Mouse (Mus musculus): ENCODE measurements around the gene Rpp30. TPM values are rescaled to one million over a fixed set of nuclear protein-coding genes. Genes with fewer than 3 reads are reported as not detected.

Gene Rpp30
- polyA plus RNA-seq, 1 experiment from 2014 or later, result 68.0 TPM

DNA sequence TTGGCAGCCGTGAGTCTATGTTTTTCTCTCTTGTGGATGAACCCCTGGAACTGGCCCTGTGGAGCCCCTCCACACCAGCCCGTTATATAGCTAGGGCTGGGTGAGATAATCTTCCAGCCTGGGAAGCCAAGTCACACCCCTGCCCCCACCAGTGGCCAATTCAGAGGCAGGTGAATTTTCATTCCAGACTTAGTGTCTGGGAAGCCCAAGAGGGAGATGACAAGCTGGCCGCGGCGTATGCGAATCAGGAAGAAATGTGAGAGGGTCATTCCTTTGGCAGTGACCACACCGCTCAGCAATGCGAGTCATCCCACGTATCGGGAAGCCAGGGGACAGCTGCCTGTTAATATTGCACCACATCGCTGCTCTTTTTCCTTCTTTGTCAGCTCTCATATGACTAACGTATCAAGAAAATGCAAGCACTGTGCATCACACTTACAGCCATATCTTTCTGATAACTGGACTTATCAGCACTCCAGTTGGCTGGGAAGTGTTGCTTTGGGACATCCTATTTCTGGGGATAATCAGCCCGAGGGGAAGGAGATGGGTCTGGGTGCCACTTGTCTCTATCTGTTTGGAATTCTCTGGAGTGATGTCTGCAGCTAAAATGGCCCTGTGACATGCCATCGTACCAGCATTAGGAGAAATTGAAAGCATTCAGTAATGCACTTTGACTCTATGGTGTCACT, 36.4 kb downstream of the Rpp30 start, which contains the start of gene Ankrd1:
Gene Ankrd1 (minus strand): TSS at position 317 of the 689 bp plus-strand sequence.
- Histone ChIP-seq H3K4me3 (replicated peaks; ENCODE audit: low read length) (no peak within 1 kb of the TSS), H3K36me3 (replicated peaks; ENCODE audit: control insufficient read depth, insufficient read depth) (no peaks in the 10 kb centered on the region), H3K4me1 (replicated peaks; ENCODE audit: control insufficient read depth, insufficient read depth, low read length) (no peaks in the 10 kb centered on the region), H3K27me3 (ENCODE audit: control insufficient read depth, insufficient read depth, low read length) (no peaks in the 10 kb centered on the region), H3K4me2 (replicated peaks) (no peak within 1 kb of the TSS), H3K9ac (no peak within 1 kb of the TSS), H3K9me3 (ENCODE audit: control insufficient read depth, low read length) (0 out of 2 replicates have a peak, but pooled peaks cover 4% of the 10 kb centered on the region), H3K27ac (no peak within 1 kb of the TSS)
- no peak for ATAC-seq (ENCODE audit: low FRiP score)
- DNase-seq (ENCODE audit: low spot score), result no peak
- WGBS, result 88% methylated on average over 14 of the region's 14 CpGs

DNA sequence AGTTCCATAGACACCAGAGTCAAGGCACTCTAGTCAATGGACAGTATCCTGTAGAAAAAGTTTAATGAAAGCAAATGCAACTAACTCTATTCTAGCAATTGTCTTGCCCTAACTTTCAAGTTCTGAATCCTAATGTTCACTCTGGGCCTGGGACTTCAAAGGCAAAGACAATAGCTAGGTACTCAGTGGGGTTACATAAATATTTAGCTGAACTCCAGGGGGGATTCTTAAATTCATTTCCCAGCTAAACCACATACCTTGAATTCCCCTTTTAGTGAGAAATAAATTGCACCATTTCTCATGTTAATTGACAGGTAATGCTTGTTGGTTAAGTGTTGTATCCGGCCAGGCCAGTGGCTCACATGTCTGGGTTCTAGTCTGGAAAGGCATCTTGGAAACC, 40.7 kb downstream of the Rpp30 start:
- Histone ChIP-seq H3K27me3 (ENCODE audit: control insufficient read depth, insufficient read depth, low read length) (no peaks in the 10 kb centered on the region), H3K36me3 (replicated peaks; ENCODE audit: control insufficient read depth, insufficient read depth) (no peaks in the 10 kb centered on the region), H3K4me2 (replicated peaks) (no peak overlapping the region), H3K27ac (no peak overlapping the region), H3K9ac (no peak overlapping the region), H3K9me3 (ENCODE audit: control insufficient read depth, low read length) (0 out of 2 replicates have a peak, but pooled peaks cover 4% of the 10 kb centered on the region), H3K4me1 (replicated peaks; ENCODE audit: control insufficient read depth, insufficient read depth, low read length) (no peaks in the 10 kb centered on the region), H3K4me3 (replicated peaks; ENCODE audit: low read length) (no peak overlapping the region)
- no peak for ATAC-seq (ENCODE audit: low FRiP score)
- DNase-seq (ENCODE audit: low spot score), result no peak
- 89% methylated on average over 1 of the region's 1 CpGs for WGBS

DNA sequence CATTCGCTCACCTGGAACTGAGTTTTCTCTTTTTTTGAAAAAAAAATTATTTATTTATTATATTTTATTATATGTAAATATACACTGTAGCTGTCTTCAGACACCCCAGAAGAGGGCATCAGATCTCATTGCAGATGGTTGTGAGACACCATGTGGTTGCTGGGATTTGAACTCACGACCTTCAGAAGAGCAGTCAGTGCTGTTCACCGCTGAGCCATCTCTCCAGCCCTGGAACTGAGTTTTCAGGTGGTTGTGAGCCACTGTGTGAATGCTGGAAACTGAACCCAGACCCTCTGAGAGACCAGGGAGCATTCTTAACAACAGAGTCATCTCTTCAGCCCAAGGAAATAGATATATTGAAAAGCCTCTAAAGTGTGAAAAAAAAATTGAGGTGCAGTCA, 44.9 kb downstream of the Rpp30 start:
- WGBS, result 97% methylated on average over 3 of the region's 3 CpGs
- ATAC-seq (ENCODE audit: low FRiP score) (no peak), DNase-seq (ENCODE audit: low spot score) (no peak)
- Histone ChIP-seq H3K27ac (no peak overlapping the region), H3K4me2 (replicated peaks) (no peak overlapping the region), H3K4me3 (replicated peaks; ENCODE audit: low read length) (no peak overlapping the region), H3K9me3 (ENCODE audit: control insufficient read depth, low read length) (0 out of 2 replicates have a peak, but pooled peaks cover under 1% of the 10 kb centered on the region), H3K4me1 (replicated peaks; ENCODE audit: control insufficient read depth, insufficient read depth, low read length) (no peaks in the 10 kb centered on the region), H3K27me3 (ENCODE audit: control insufficient read depth, insufficient read depth, low read length) (no peaks in the 10 kb centered on the region), H3K36me3 (replicated peaks; ENCODE audit: control insufficient read depth, insufficient read depth) (no peaks in the 10 kb centered on the region), H3K9ac (no peak overlapping the region)

DNA sequence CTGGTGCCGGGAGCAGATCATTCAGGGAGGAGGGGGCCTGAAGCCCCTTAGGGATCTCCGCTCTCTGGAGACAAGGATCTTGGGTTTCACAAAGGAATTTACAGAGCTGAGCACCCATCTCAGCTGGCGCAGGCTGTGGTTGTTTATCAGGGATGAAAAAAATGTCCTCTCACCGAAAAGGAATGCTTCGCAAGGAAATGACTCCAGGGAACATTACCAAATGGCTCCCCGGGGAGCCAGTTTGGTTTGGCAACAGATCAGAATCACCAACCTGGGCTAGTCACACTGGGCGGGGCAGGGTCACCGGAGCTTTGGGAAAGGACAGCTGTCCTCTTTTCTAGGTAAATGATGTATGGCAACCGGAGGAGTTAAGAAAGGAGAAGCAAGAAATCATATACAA, 45.7 kb downstream of the Rpp30 start:
- no peaks in the 10 kb centered on the region for H3K27me3 ChIP-seq (ENCODE audit: control insufficient read depth, insufficient read depth, low read length)
- no peaks in the 10 kb centered on the region for H3K9me3 ChIP-seq (ENCODE audit: control insufficient read depth, low read length)
- no peaks in the 10 kb centered on the region for H3K4me1 ChIP-seq (replicated peaks; ENCODE audit: control insufficient read depth, insufficient read depth, low read length)
- H3K27ac ChIP-seq, result no peak overlapping the region
- WGBS, result 72% methylated on average over 9 of the region's 9 CpGs
- H3K36me3 ChIP-seq (replicated peaks; ENCODE audit: control insufficient read depth, insufficient read depth), result no peaks in the 10 kb centered on the region
- no peak for ATAC-seq (ENCODE audit: low FRiP score)
- no peak overlapping the region for H3K4me2 ChIP-seq (replicated peaks)
- H3K4me3 ChIP-seq (replicated peaks; ENCODE audit: low read length), result no peak overlapping the region
- no peak for DNase-seq (ENCODE audit: low spot score)
- H3K9ac ChIP-seq, result no peak overlapping the region

DNA sequence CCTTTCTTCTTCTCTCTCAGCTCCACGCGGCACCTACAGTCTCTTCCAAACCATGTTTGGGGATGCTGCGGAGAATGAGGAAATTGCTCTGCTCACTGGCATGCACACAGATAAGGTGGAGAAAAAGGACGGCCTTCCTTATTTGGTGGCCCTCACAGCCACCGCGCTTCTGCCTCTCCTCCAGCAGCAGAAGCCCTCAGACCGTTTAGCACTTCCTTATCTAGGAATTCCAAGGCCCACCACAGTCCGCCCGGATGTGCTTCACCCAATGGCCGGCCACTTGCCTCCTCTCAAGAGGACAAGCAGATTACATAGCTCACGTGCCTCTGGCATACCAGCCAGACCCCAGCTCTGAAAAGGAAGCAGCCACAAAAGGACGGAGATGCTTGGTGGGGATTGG, 46.1 kb downstream of the Rpp30 start:
- Histone ChIP-seq H3K9ac (no peak overlapping the region), H3K36me3 (replicated peaks; ENCODE audit: control insufficient read depth, insufficient read depth) (no peaks in the 10 kb centered on the region), H3K4me1 (replicated peaks; ENCODE audit: control insufficient read depth, insufficient read depth, low read length) (no peaks in the 10 kb centered on the region), H3K4me2 (replicated peaks) (no peak overlapping the region), H3K9me3 (ENCODE audit: control insufficient read depth, low read length) (no peaks in the 10 kb centered on the region), H3K27me3 (ENCODE audit: control insufficient read depth, insufficient read depth, low read length) (no peaks in the 10 kb centered on the region), H3K27ac (no peak overlapping the region), H3K4me3 (replicated peaks; ENCODE audit: low read length) (no peak overlapping the region)
- ATAC-seq (ENCODE audit: low FRiP score) (no peak), DNase-seq (ENCODE audit: low spot score) (no peak)
- 69% methylated on average over 12 of the region's 12 CpGs for WGBS

DNA sequence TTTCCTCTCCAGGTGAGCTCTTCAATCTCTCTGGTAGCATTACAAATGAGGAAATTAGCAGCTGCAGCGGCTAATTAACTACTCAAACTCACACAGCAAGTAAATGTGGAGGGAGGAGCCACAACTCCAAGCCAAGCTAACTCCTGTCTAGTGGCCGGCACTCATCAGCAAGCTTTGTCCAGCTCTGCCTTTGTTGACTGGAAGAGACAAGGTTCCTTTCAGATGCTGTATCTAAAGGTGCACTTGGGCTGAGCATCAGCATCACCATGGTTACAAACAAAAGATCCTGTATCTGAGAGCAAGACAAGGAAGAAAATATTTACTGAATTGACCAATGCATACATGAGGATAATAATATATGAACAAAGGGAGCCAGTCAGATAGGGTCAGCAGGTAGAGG, 46.7 kb downstream of the Rpp30 start:
- Histone ChIP-seq H3K27ac (no peak overlapping the region), H3K27me3 (ENCODE audit: control insufficient read depth, insufficient read depth, low read length) (no peaks in the 10 kb centered on the region), H3K4me1 (replicated peaks; ENCODE audit: control insufficient read depth, insufficient read depth, low read length) (no peaks in the 10 kb centered on the region), H3K4me3 (replicated peaks; ENCODE audit: low read length) (no peak overlapping the region), H3K9ac (no peak overlapping the region), H3K9me3 (ENCODE audit: control insufficient read depth, low read length) (no peaks in the 10 kb centered on the region), H3K4me2 (replicated peaks) (no peak overlapping the region), H3K36me3 (replicated peaks; ENCODE audit: control insufficient read depth, insufficient read depth) (no peaks in the 10 kb centered on the region)
- no peak for DNase-seq (ENCODE audit: low spot score)
- no peak for ATAC-seq (ENCODE audit: low FRiP score)
- 43% methylated on average over 2 of the region's 2 CpGs for WGBS

DNA sequence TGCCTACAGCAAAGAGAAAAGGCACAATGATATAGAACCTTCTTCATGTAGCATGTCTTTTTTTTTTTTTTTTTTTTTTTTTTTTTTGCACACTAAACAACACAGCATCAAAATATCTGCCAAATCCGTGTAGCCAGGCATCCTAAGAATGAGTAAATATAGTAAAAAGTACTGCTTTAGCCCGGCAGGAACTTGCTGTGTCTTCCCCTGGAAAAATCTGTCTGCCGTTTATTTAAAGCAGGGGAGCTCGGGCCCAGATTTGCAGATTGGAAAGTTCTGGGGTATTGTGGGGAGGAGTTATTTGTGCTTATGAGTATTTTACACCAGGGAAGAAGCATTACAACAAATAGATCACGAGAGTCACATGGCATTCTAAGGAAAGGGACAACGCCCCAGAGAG, 48.5 kb downstream of the Rpp30 start:
- Histone ChIP-seq H3K36me3 (replicated peaks; ENCODE audit: control insufficient read depth, insufficient read depth) (no peaks in the 10 kb centered on the region), H3K4me2 (replicated peaks) (no peak overlapping the region), H3K9me3 (ENCODE audit: control insufficient read depth, low read length) (no peaks in the 10 kb centered on the region), H3K27ac (no peak overlapping the region), H3K9ac (no peak overlapping the region), H3K4me1 (replicated peaks; ENCODE audit: control insufficient read depth, insufficient read depth, low read length) (no peaks in the 10 kb centered on the region), H3K4me3 (replicated peaks; ENCODE audit: low read length) (no peak overlapping the region), H3K27me3 (ENCODE audit: control insufficient read depth, insufficient read depth, low read length) (no peaks in the 10 kb centered on the region)
- ATAC-seq (ENCODE audit: low FRiP score), result no peak
- WGBS, result 83% methylated on average over 6 of the region's 6 CpGs
- no peak for DNase-seq (ENCODE audit: low spot score)

DNA sequence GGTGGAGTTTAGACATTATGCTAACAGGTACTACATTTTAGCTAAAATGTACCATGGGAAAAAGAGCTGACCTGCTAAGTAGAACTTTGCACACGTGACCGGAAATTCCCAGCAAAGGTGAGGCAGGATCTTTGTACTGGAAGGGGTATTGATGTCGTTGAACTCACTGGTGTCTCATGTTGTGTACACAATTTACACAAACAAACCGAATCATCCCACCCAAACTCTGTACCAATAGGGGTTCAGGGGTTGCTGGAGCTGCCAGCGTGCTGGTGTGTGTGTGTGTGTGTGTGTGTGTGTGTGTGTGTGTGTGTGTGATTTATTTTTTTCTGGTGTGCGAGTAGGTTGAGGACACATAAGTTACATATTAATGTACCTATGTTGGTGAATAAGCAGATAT, 49.5 kb downstream of the Rpp30 start:
- DNase-seq (ENCODE audit: low spot score) (no peak), ATAC-seq (ENCODE audit: low FRiP score) (no peak)
- H3K4me2 ChIP-seq (replicated peaks), result no peak overlapping the region
- no peaks in the 10 kb centered on the region for H3K4me1 ChIP-seq (replicated peaks; ENCODE audit: control insufficient read depth, insufficient read depth, low read length)
- no peak overlapping the region for H3K9ac ChIP-seq
- 90% methylated on average over 6 of the region's 6 CpGs for WGBS
- no peaks in the 10 kb centered on the region for H3K36me3 ChIP-seq (replicated peaks; ENCODE audit: control insufficient read depth, insufficient read depth)
- H3K27me3 ChIP-seq (ENCODE audit: control insufficient read depth, insufficient read depth, low read length), result no peaks in the 10 kb centered on the region
- H3K27ac ChIP-seq, result no peak overlapping the region
- no peaks in the 10 kb centered on the region for H3K9me3 ChIP-seq (ENCODE audit: control insufficient read depth, low read length)
- no peak overlapping the region for H3K4me3 ChIP-seq (replicated peaks; ENCODE audit: low read length)

DNA sequence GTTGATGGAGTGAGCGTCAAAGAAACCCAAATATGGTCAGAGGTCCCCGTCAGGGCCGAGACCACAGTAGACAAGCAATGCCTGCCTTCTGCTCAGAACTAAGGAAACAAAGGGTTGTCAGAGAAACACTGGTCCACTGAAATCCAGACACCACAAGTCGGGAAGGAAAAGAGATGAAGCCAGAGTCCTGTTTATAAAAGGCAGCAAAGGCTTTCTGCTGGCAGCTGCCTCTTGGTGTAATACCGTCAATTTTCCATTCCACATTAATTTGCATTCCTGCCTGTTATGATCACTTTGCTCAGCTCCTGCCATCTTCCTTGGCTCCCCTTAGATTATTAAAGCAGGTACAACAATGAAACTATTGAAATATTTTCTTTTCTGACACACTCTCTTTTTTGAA, 50.2 kb downstream of the Rpp30 start:
- ATAC-seq (ENCODE audit: low FRiP score) (no peak), DNase-seq (ENCODE audit: low spot score) (no peak)
- 46% methylated on average over 5 of the region's 5 CpGs for WGBS
- H3K4me2 ChIP-seq (replicated peaks), result no peak overlapping the region
- H3K9me3 ChIP-seq (ENCODE audit: control insufficient read depth, low read length), result no peaks in the 10 kb centered on the region
- H3K36me3 ChIP-seq (replicated peaks; ENCODE audit: control insufficient read depth, insufficient read depth), result no peaks in the 10 kb centered on the region
- no peak overlapping the region for H3K4me3 ChIP-seq (replicated peaks; ENCODE audit: low read length)
- H3K9ac ChIP-seq, result no peak overlapping the region
- no peaks in the 10 kb centered on the region for H3K27me3 ChIP-seq (ENCODE audit: control insufficient read depth, insufficient read depth, low read length)
- no peak overlapping the region for H3K27ac ChIP-seq
- no peaks in the 10 kb centered on the region for H3K4me1 ChIP-seq (replicated peaks; ENCODE audit: control insufficient read depth, insufficient read depth, low read length)

DNA sequence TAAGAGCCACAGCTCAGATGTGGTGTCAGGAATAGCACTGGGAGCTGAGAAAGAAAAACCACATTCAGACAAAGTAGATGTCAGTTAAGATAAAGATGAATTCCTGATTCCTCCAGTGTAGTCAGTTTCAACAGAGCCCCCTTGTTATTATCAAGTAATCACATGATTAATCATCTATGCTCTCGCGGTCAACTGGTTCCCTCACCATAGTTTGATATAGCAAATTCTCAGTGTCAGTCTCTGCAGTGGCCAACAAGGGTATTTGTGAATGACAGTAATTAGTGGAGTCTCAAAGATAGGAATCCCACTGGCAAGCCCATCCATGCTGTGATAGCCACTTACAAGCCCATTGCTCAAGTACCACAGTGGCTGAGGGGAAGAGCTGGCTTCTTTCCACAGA, 60.1 kb downstream of the Rpp30 start:
- DNase-seq (ENCODE audit: low spot score), result no peak
- Histone ChIP-seq H3K27me3 (ENCODE audit: control insufficient read depth, insufficient read depth, low read length) (no peaks in the 10 kb centered on the region), H3K4me2 (replicated peaks) (no peak overlapping the region), H3K4me3 (replicated peaks; ENCODE audit: low read length) (no peak overlapping the region), H3K4me1 (replicated peaks; ENCODE audit: control insufficient read depth, insufficient read depth, low read length) (no peaks in the 10 kb centered on the region), H3K36me3 (replicated peaks; ENCODE audit: control insufficient read depth, insufficient read depth) (no peaks in the 10 kb centered on the region), H3K9me3 (ENCODE audit: control insufficient read depth, low read length) (no peaks in the 10 kb centered on the region), H3K27ac (no peak overlapping the region), H3K9ac (no peak overlapping the region)
- 85% methylated on average over 2 of the region's 2 CpGs for WGBS
- ATAC-seq (ENCODE audit: low FRiP score), result no peak
